10 mouse cellular contexts compared by ENCODE assay signal in the genomic region with DNA sequence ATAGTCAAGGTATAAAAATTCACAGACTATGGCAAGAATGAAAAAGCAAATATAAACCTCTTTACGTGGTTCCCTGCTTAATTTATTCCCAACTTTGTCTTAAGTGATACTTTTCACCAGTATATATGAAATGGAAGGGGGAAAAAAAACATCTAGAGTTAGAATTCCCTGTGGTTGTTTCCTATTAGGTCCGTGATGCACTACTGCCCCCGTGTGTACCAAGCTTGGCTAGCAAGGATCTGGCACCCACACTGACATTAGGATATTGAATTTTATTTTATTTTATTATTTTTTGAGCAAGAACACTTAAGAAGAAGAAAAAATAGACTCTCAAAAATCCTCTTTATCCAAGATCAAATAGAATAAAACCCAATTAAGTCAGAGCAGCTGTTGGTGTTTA.
DNase-seq lines count a peak whose midpoint lies in the region; ATAC-seq and TF ChIP-seq lines count a peak whose summit lies in the region.
"Had no signal": no experiment of that assay in that cellular context is flagged by ENCODE, and none has a peak within 500 bp of the region (broad histone marks: within the 10 kb centered on the region; RNA-seq: fewer than 3 reads in every experiment).

No protein-coding gene starts in this region.

- H3K27me3 ChIP-seq in hindbrain, embryonic 11.5 days (ENCODE audit: control insufficient read depth, insufficient read depth, low read length): no peaks in the 10 kb centered on the region
- H3K27me3 ChIP-seq in hindbrain, embryonic 12.5 days: no peaks in the 10 kb centered on the region
- H3K27me3 ChIP-seq: stomach, embryonic 15.5 days had no signal

- no peak overlapping the region for H3K27ac ChIP-seq in hindbrain, embryonic 11.5 days (ENCODE audit: low read depth, low read length)
- no peak overlapping the region for H3K27ac ChIP-seq in hindbrain, embryonic 12.5 days
- no peak overlapping the region for H3K27ac ChIP-seq in ES-E14 (ENCODE audit: insufficient read depth, low read depth, low read length, poor library complexity, severe bottlenecking)
- H3K27ac ChIP-seq: heart, embryonic 13.5 days; stomach, embryonic 15.5 days had no signal

- in situ Hi-C loops in ES-E14 (cut with MboI; ENCODE audit: low sequenced_read_pairs in 2 of 2, unreplicated experiment in 2 of 2): loop anchor here in 1 of 2 experiments (25.0 kb wide), 1 partner anchor 308 kb away; no protein-coding TSS in a partner anchor

- H3K36me3 ChIP-seq in hindbrain, embryonic 11.5 days (ENCODE audit: control insufficient read depth, insufficient read depth, low read length): no peaks in the 10 kb centered on the region
- no peaks in the 10 kb centered on the region for H3K36me3 ChIP-seq in hindbrain, embryonic 12.5 days
- no peaks in the 10 kb centered on the region for H3K36me3 ChIP-seq in ES-E14 (ENCODE audit: control insufficient read depth, insufficient read depth, low read length, poor library complexity, severe bottlenecking)
- H3K36me3 ChIP-seq: heart, embryonic 13.5 days; stomach, embryonic 15.5 days had no signal

- peak; percentile 62 for DNase-seq in hindbrain, embryonic 11.5 days (ENCODE audit: low spot score)
- DNase-seq in ES-E14 (ENCODE audit: low read depth, low spot score): no peak
- DNase-seq in cerebellum, adult 18-20 months: peak; percentile 31 to 39
- peak; percentile 57 for DNase-seq in layer of hippocampus, adult 11-12 months (ENCODE audit: low spot score)
- DNase-seq in mesoderm, embryonic 11.5 days (ENCODE audit: low read depth, low spot score): peak; percentile 23
- no peak for DNase-seq in urinary bladder, postnatal 25 days (ENCODE audit: low spot score)

- no peak overlapping the region for H3K9ac ChIP-seq in hindbrain, embryonic 11.5 days (ENCODE audit: low read depth, low read length)
- no peak overlapping the region for H3K9ac ChIP-seq in hindbrain, embryonic 12.5 days
- H3K9ac ChIP-seq in ES-E14 (ENCODE audit: insufficient read depth, low read depth, low read length, poor library complexity, severe bottlenecking): no peak overlapping the region
- H3K9ac ChIP-seq: heart, embryonic 13.5 days; stomach, embryonic 15.5 days had no signal

- H3K4me2 ChIP-seq in hindbrain, embryonic 11.5 days (replicated peaks; ENCODE audit: low read depth, low read length): no peak overlapping the region
- H3K4me2 ChIP-seq in hindbrain, embryonic 12.5 days (replicated peaks): no peak overlapping the region
- H3K4me2 ChIP-seq: heart, embryonic 13.5 days; stomach, embryonic 15.5 days had no signal

- no peak overlapping the region for H3K4me3 ChIP-seq in hindbrain, embryonic 11.5 days (ENCODE audit: low read depth, low read length)
- H3K4me3 ChIP-seq in hindbrain, embryonic 12.5 days: no peak overlapping the region
- no peak overlapping the region for H3K4me3 ChIP-seq in ES-E14 (ENCODE audit: insufficient read depth in 1 of 2, low read depth in 1 of 2, low read length in 2 of 2, poor library complexity in 1 of 2, severe bottlenecking in 1 of 2)
- H3K4me3 ChIP-seq: heart, embryonic 13.5 days; stomach, embryonic 15.5 days had no signal

- H3K4me1 ChIP-seq in hindbrain, embryonic 11.5 days (replicated peaks; ENCODE audit: control insufficient read depth, insufficient read depth, low read length): no peaks in the 10 kb centered on the region
- no peaks in the 10 kb centered on the region for H3K4me1 ChIP-seq in hindbrain, embryonic 12.5 days
- H3K4me1 ChIP-seq in ES-E14 (ENCODE audit: control insufficient read depth in 2 of 2, insufficient read depth in 2 of 2, low read length in 2 of 2, poor library complexity in 1 of 2): no peaks in the 10 kb centered on the region
- H3K4me1 ChIP-seq: heart, embryonic 13.5 days; stomach, embryonic 15.5 days had no signal

- no peaks in the 10 kb centered on the region for H3K9me3 ChIP-seq in hindbrain, embryonic 11.5 days (ENCODE audit: control insufficient read depth, low read length)
- H3K9me3 ChIP-seq in hindbrain, embryonic 12.5 days (replicated peaks): no peaks in the 10 kb centered on the region; the same call in 1 of the 2 replicates
- H3K9me3 ChIP-seq in ES-E14 (ENCODE audit: control insufficient read depth, insufficient read depth, low read depth, low read length): no peaks in the 10 kb centered on the region
- H3K9me3 ChIP-seq: stomach, embryonic 15.5 days had no signal

- WGBS in hindbrain, embryonic 11.5 days: 43% methylated on average over 3 of the region's 3 CpGs
- 43% methylated on average over 3 of the region's 3 CpGs for WGBS in hindbrain, embryonic 12.5 days

- ATAC-seq in hindbrain, embryonic 11.5 days (ENCODE audit: low FRiP score): no peak
- no peak for ATAC-seq in hindbrain, embryonic 12.5 days (ENCODE audit: low FRiP score)
- no peak for ATAC-seq in monocyte, adult 5-6 weeks (replicated peaks; ENCODE audit: insufficient number of reproducible peaks, low FRiP score, low TSS enrichment, poor library complexity, severe bottlenecking)

TF ChIP-seq in ES-E14, 5 proteins besides CTCF, POLR2A, EP300 and RAD21:
- TF ChIP-seq ZNF384 (IDR thresholded peaks at IDR 0.05; ENCODE audit: low read depth, low read length) (no peak), ZC3H11A (IDR thresholded peaks at IDR 0.05; ENCODE audit: borderline replicate concordance, low read depth, low read length) (peak; percentile 75)

Comparison
In these comparisons a context has a peak if more than half of its experiments do, and no peak if none do; other contexts are left out.
1. DNase-seq: peak in hindbrain, embryonic 11.5 days (single experiment), cerebellum, adult 18-20 months (2 of 2), layer of hippocampus, adult 11-12 months (single experiment) and mesoderm, embryonic 11.5 days (single experiment); none in ES-E14 (single experiment) and urinary bladder, postnatal 25 days (single experiment).